Mouse (Mus musculus): ENCODE data around the gene Tysnd1. TPM values are rescaled to one million over a fixed set of nuclear protein-coding genes. Genes with fewer than 3 reads are reported as not detected.

Tysnd1 gene
- polyA plus RNA-seq, 1 experiment from 2014 or later, result 9.0 TPM

DNA sequence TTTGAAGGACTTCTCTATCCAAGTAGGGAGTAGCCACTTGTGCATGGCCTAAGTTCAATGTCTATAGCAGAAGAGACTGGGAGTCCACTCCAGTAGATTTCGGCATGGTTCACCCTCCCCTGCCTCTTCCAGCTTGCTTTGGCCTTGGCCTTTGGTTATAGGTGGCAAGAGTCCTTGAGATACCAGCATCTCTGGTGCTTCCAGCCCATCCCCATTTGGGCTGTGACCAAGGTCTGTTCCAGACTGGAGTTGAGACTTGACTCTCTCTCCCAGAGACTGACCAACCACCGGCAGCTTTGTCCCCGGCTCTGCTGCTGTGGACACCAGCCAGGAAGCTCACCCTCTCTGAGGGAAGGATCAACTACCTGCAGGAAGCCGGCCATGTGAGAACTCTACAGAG lies 42.8 kb downstream of the Tysnd1 start:
- 94% methylated on average over 4 of the region's 4 CpGs for WGBS (ENCODE audit: missing documents)
- H3K36me3 ChIP-seq (ENCODE audit: inconsistent target), result no peaks in the 10 kb centered on the region
- no peaks in the 10 kb centered on the region for H3K79me2 ChIP-seq (ENCODE audit: inconsistent target)
- H3K4me3 ChIP-seq (ENCODE audit: inconsistent target), result no peak overlapping the region
- H3K27ac ChIP-seq, result no peak overlapping the region

- Histone ChIP-seq H3K79me2 (ENCODE audit: inconsistent target) (no peaks in the 10 kb centered on the region), H3K27ac (no peak overlapping the region), H3K4me3 (ENCODE audit: inconsistent target) (no peak overlapping the region), H3K36me3 (ENCODE audit: inconsistent target) (no peaks in the 10 kb centered on the region)
- 93% methylated on average over 1 of the region's 1 CpGs for WGBS (ENCODE audit: missing documents)
Measured at GRCm38 (mm10) chr10:61741306-61741705, 46.0 kb downstream of the Tysnd1 start.

DNA sequence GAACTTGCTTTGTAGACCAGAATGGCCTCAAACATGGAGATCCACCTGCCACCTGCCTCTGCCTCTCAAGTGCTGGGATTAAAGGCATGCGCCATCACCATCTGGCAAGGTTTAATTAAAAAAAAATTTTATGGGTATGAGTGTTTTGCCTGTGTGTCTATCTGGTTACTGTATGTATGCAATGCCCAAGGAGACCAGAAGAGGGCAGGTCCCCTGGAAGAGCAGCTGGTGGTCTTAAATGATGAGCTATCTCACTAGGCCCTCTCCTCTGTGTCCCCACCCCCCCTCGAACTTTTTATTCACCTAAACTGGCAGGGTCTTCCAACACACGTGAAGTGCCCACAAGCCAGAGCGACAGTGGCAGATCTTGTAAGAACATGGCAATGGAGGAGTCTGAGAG lies 46.6 kb downstream of the Tysnd1 start:
- Histone ChIP-seq H3K79me2 (ENCODE audit: inconsistent target) (no peaks in the 10 kb centered on the region), H3K4me3 (ENCODE audit: inconsistent target) (no peak overlapping the region), H3K36me3 (ENCODE audit: inconsistent target) (no peaks in the 10 kb centered on the region), H3K27ac (no peak overlapping the region)
- WGBS (ENCODE audit: missing documents), result 97% methylated on average over 4 of the region's 4 CpGs

- 94% methylated on average over 8 of the region's 8 CpGs for WGBS (ENCODE audit: missing documents)
- no peaks in the 10 kb centered on the region for H3K36me3 ChIP-seq (ENCODE audit: inconsistent target)
- no peak overlapping the region for H3K27ac ChIP-seq
- no peaks in the 10 kb centered on the region for H3K79me2 ChIP-seq (ENCODE audit: inconsistent target)
- no peak overlapping the region for H3K4me3 ChIP-seq (ENCODE audit: inconsistent target)
Measured at GRCm38 (mm10) chr10:61742336-61742735, 47.0 kb downstream of the Tysnd1 start.

DNA sequence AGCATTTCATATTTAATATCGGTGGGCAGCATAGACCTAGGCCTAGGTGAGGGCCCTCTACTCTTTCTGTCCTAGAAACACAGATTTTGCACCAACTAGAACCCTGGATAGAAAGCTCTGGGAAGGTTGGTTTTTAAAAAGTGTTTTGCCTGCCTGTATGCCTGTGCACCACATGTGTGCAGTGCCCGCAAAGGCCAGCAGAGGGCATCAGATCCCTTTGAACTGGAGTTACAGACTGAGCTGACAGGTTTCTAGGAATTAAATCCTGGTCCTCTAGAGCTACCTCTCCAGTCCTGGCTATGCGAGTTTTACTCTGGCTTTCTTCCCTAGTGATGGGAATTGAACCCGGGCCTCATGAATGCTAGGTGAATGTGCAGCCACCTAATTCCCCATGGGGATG lies 49.8 kb downstream of the Tysnd1 start:
- WGBS (ENCODE audit: missing documents), result 87% methylated on average over 4 of the region's 4 CpGs
- Histone ChIP-seq H3K27ac (no peak overlapping the region), H3K36me3 (ENCODE audit: inconsistent target) (no peaks in the 10 kb centered on the region), H3K79me2 (ENCODE audit: inconsistent target) (no peaks in the 10 kb centered on the region), H3K4me3 (ENCODE audit: inconsistent target) (no peak overlapping the region)

- Histone ChIP-seq H3K27ac (no peak overlapping the region), H3K79me2 (ENCODE audit: inconsistent target) (no peaks in the 10 kb centered on the region), H3K36me3 (ENCODE audit: inconsistent target) (no peaks in the 10 kb centered on the region), H3K4me3 (ENCODE audit: inconsistent target) (no peak overlapping the region)
- 95% methylated on average over 13 of the region's 13 CpGs for WGBS (ENCODE audit: missing documents)
Measured at GRCm38 (mm10) chr10:61747302-61747701, 52.0 kb downstream of the Tysnd1 start.

GRCm38 (mm10) chr10:61750014-61750413 lies 54.7 kb downstream of the Tysnd1 start:
- no peaks in the 10 kb centered on the region for H3K79me2 ChIP-seq (ENCODE audit: inconsistent target)
- no peak overlapping the region for H3K4me3 ChIP-seq (ENCODE audit: inconsistent target)
- H3K27ac ChIP-seq, result no peak overlapping the region
- 93% methylated on average over 9 of the region's 9 CpGs for WGBS (ENCODE audit: missing documents)
- H3K36me3 ChIP-seq (ENCODE audit: inconsistent target), result no peaks in the 10 kb centered on the region

DNA sequence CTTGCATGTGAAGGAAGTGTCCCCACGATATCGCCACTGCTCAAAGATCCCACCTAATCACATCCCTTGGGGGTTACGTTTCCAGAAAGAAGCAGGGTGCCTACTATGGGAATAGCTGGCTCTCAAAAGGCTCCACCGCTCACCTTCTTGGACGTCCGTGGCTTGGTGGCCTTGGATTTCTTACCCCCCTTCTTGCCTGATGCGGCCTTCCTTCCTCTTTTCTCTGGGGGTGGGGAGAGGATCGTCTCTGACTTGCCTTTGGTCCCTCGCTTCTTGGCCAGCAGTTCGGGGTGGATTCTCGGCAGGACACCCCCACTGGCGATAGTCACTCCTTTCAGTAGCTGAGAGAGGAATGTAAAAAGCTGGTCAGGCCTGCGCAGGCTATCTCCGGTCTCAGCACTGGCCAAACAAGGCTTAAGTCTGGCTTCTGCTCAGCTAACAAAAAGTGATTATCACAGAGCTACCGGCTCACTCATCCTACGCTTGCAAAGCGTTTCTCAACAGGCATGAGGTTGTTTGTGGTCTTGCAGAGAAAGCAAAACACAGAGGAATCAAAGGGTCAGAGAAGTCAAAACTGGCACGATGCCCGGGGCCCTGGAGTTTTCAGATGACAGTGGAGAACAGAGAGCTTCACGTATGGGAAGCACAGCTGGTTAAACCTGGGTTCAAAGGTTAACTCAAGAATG lies 56.4 kb downstream of the Tysnd1 start:
- 21% methylated on average over 18 of the region's 20 CpGs for WGBS (ENCODE audit: missing documents)
- Histone ChIP-seq H3K4me3 (ENCODE audit: inconsistent target) (no peak overlapping the region), H3K27ac (peak overlapping the region; percentile 62)

More for the DNA sequence above, 56.4 kb downstream of the Tysnd1 start:
- no peaks in the 10 kb centered on the region for H3K36me3 ChIP-seq (ENCODE audit: inconsistent target)
- H3K79me2 ChIP-seq (ENCODE audit: inconsistent target), result no peaks in the 10 kb centered on the region

Other genes with a start within 250 kb of the Tysnd1 start
- gene Eif4ebp2, start 242.9 kb upstream of the Tysnd1 start, polyA plus RNA-seq (2018), result 33.2 to 68.3 TPM (median 40.1 TPM) in 3 replicates
- 4.4 to 7.4 TPM (median 5.7 TPM) in 3 replicates for gene Lrrc20, start 219.7 kb upstream of the Tysnd1 start, polyA plus RNA-seq (2018)
- not detected in 3 replicates for gene Npffr1, start 100.0 kb upstream of the Tysnd1 start, polyA plus RNA-seq (2018)
- gene Ppa1, start 47.0 kb upstream of the Tysnd1 start, polyA plus RNA-seq (2018), result 9.6 to 42.5 TPM (median 18.5 TPM) in 3 replicates
- gene Sar1a, start 15.2 kb upstream of the Tysnd1 start, polyA plus RNA-seq (2018), result 78.1 to 97.0 TPM (median 84.0 TPM) in 3 replicates
- 13.8 to 16.2 TPM (median 16.0 TPM) in 3 replicates for gene Aifm2, start 19.7 kb downstream of the Tysnd1 start, polyA plus RNA-seq (2018)
- gene H2afy2, start 88.6 kb downstream of the Tysnd1 start, polyA plus RNA-seq (2018), result 2.2 to 6.8 TPM (median 3.1 TPM) in 3 replicates